Mouse (Mus musculus) spleen, embryonic (tissue): ENCODE results near the gene Kif14.

Experiments
- CTCF ChIA-PET: fragments of 350-600 bp; sonication (Branson Sonifier 250); formaldehyde crosslinking; loops from one replicate; lab custom pipeline; 2022; lab: Charles Lee

Kif14 gene

GRCm38 (mm10) chr1:136466143-136466811 lies at the start of gene Kif14:
Gene Kif14, plus strand, starts transcription at chr1:136466343.
- CTCF ChIA-PET: no interaction called here

GRCm38 (mm10) chr1:136418393-136418792 lies 47.8 kb upstream of the Kif14 start:
- CTCF ChIA-PET: no interaction called here

DNA sequence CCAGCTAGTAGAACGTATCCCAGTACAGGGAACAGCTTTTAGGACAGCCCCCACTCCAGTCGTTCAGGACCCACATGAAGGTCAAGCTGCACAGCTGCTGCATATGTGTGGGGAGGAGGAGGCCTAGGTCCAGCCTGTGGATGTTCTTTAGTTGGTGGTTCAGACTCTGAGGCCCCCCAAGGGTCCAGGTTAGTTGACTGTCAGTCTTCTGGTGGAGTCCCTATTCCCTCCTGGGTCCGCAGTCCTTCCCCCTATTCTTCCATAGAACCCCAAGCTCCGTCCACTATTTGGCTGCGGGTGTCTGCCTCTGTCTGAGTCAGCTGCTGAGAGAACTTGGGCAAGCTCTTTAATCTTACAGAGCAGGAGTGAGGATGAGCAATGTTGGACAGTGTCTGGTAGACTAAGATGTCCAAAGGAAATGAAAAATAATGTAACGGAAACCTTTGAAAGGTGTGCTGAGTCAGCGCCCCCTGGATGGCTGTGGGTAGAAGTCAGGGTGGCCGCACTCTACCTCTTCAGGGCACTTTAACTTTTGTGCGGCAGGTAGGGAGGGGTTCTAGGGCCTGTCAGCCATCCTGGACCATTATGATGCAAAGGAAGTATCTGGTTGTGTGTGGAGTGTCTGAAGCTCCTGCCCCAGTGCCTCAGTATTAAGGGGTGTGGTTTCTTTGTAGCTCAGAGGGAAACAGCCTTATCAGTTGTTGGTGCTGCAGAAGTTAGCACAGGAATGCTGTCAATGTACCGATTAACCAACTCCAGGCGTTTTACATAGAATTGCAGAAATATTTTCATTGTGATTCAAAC lies 38.8 kb upstream of the Kif14 start:
- CTCF ChIA-PET: interaction anchor here (0.8 kb wide), 1 partner anchor 260 kb away, joined by 3 read pairs; no protein-coding TSS in a partner anchor

- CTCF ChIA-PET: no interaction called here
These were observed 37.2 kb upstream of the Kif14 start for GRCm38 (mm10) chr1:136428981-136429380.

GRCm38 (mm10) chr1:136430126-136430818 lies 35.9 kb upstream of the Kif14 start:
- CTCF ChIA-PET: no interaction called here

DNA sequence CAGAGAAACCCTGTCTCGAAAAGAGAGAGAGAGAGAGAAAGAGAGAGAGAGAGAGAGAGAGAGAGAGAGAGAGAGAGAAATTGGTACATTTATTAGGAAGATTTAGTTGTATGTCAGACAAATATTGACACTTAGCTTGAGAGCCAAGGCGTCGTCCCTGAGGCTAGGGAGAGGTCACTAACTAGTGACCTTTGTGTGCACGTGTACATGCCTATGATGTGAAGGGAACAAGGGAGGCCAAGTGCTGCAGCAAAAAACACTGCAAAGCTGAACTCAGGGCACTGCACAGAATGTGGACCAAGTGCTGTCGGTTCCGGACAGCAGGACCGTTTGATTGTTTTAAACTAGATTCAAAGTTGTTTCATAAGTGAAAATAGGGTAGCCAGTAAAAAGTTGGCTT lies 25.4 kb upstream of the Kif14 start:
- CTCF ChIA-PET: no interaction called here

- CTCF ChIA-PET: no interaction called here
These were observed 23.3 kb upstream of the Kif14 start for GRCm38 (mm10) chr1:136442809-136443208.

GRCm38 (mm10) chr1:136444555-136445255 lies 21.4 kb upstream of the Kif14 start:
- CTCF ChIA-PET: no interaction called here

GRCm38 (mm10) chr1:136446933-136447332 lies 19.2 kb upstream of the Kif14 start:
- CTCF ChIA-PET: no interaction called here

GRCm38 (mm10) chr1:136447338-136447737 lies 18.8 kb upstream of the Kif14 start:
- CTCF ChIA-PET: interaction anchor here (0.7 kb wide), 1 partner anchor 402 kb away, joined by 6 read pairs; no protein-coding TSS in a partner anchor

DNA sequence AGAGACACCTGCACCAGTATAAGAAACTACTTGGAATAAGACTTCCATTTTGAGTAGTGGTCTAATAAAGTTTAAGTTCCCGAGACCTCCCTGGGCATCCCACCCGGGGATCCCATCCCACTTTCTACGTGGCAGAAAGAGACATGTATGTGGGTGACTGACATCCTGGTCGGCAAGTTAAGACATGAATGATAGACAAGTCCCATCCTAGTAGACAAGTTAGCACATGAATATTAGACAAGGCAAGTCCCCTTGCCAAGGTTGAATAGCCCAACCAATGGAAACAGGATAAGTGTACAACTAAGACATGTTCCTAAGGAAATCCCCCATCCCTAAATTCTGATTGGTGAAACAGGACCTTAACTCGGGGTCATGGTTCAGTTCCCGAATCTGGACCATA lies 16.6 kb upstream of the Kif14 start:
- CTCF ChIA-PET: no interaction called here

DNA sequence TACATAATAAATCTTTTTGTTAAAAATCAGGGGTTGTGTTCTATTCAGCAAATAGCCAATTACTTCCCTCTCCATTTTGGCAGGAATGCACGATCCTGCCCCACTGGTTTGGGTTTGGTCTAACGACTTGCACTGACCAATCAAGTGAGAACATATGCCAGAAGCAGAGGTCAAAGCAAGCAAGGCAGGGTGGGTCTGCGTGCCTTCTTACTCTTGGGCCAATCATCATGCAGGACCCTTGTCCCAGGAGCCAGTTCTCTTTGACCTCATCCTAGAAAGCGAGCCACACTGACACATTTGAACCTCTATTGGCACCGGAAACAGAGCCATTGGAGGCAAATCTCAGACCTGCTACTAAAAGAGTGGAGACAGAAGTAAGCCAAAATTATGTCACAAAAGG lies 15.9 kb upstream of the Kif14 start:
- CTCF ChIA-PET: no interaction called here

DNA sequence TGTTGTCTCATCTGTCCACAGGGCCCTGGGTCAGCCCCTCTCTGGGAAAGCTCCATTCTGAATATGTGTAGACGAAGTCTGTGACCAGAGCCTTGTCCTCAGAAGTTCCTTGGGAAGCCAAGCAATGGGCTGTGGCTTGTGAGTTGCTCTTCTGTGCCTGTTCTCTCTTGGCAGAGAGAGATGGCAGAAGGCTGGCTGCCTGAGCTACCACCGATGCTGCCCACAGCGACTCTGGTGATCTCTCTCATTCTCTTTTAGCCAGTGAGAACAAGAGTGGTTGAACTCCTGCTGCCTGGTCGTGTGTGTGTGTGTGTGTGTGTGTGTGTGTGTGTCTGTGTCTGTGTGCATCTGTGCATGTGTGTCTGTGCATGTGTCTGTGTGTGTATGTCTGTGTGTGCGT lies 13.7 kb upstream of the Kif14 start:
- CTCF ChIA-PET: no interaction called here

- CTCF ChIA-PET: no interaction called here
These were observed 10.2 kb upstream of the Kif14 start for GRCm38 (mm10) chr1:136455756-136456585.

- CTCF ChIA-PET: no interaction called here
These were observed 9.4 kb upstream of the Kif14 start for GRCm38 (mm10) chr1:136456741-136457140.

DNA sequence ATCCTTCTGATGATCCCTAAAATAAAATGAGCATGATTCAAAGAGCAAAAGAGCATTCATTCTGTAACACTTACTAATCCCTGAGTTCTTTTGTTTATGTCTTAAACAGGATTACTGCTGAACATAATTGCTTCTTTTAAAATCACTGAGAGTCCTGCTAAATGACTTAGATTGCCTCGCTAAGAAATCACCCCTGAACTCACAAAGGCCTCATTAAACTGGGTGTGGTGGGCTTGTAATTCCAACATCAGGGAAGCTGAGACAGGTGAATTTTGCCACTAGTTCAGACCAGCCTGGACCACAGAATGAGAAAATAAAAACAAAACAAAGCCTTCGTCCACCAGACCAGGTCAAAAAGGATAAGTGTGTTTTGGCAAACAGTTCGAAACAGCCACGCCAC lies 8.7 kb upstream of the Kif14 start:
- CTCF ChIA-PET: no interaction called here

DNA sequence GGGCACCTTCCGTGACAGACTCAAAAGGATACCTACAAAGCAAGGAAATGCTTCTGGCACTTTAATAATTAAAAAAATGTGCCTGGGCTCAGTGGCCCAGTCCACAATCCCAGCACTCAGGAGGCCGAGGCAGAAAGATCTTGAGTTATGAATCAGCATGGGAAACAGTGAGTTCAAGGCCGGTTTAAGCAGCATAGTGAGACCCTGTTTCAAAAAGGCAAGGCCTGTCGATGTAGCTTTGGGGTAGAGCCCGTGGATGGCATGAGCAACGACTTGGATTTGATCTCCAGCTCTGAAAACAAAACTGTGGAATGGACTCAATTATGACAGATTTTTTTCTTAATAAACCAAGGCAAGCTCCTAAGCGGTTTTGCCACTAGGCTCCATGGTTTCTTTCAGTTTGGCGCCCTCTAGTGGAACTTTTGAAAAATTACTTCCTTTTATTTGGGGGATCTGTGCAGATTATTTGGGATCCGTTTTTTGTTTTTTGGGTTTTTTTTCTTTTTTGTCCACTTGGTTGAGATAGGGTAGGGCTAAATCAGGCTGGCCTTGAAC lies 7.4 kb upstream of the Kif14 start:
- CTCF ChIA-PET: interaction anchor here (0.7 kb wide), 1 partner anchor 1432 kb away, joined by 4 read pairs; no protein-coding TSS in a partner anchor

DNA sequence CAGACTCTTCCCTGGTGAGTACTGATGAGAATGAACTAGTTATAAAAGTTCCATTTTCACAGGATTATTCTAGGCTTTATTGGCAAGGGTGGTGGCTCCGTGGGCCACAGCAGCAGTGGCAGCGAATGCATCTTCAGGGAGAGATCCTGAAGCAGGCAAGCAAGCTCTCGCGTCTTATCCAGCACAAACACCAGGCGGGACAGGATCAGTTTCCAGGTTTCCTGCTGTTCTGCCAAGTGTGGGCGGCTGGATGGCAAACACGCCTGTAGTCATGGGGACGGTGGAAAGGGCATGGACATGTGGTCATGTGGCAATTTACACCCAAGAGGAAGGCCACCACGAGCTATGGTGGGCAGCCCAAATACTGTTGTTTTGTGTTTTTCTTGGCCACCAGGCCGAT lies 3.7 kb upstream of the Kif14 start:
- CTCF ChIA-PET: no interaction called here

GRCm38 (mm10) chr1:136465168-136465567 lies 975 bp upstream of the Kif14 start:
- CTCF ChIA-PET: no interaction called here

DNA sequence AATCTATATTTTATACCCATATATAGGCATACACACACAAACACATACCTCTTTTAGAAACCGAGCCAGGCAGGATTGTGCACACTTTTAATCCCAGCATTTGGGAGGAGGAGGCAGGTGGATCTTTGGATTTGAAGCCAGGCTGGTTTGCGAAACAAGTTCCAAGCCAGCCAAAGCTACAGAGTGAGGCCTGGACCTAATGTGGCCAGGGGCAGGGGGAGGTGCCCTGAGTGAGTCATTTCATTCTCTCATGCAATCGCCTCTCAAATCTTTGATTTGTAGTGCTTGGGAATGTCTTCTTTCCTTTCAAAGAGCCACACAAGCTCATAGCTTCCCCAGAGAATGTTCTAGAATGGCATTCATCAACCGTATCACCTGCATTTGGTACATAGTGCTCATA lies 3.3 kb downstream of the Kif14 start:
- CTCF ChIA-PET: no interaction called here

DNA sequence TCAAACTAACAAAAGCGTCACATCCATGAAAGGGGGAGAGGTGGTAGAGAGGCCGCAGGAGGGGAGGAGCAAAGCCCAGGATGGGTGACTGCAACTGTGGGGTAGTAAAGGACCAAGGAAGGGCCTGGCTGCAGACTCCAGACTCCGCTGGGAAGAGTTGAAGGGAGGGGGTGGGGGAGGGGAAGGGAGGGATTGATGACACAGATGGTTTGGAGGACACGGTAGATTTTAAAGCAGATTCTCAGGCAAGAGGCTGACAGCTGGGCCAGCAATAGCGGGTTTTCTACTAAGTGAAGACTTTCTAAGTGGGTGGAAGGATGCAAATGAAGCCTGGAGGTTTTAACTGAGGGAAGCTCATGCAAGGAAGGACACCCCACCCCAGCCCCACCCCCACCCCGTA lies 4.3 kb downstream of the Kif14 start:
- CTCF ChIA-PET: no interaction called here
